Mouse (Mus musculus) subcutaneous adipose tissue, adult 2 months (tissue): Measurements from ENCODE around the gene Ubqln2. TPM values are rescaled to one million over a fixed set of nuclear protein-coding genes. Genes with fewer than 3 reads are reported as not detected.

Experiments
- polyA plus RNA-seq: library from polyadenylated mRNA; depleted of rRNA; stranded (reverse); fragments of >200 nt; gene quantifications from 2 replicates; pipeline ENCODE4 v1.2.3, GENCODE M21; 2012; ENCODE audit warnings: low replicate concordance; rRNA removed

Gene Ubqln2
- 31.7 and 44.1 TPM in 2 replicates for polyA plus RNA-seq

GRCm38 (mm10) chrX:153497688-153498516, at the start of gene Ubqln2:
TSS of gene Ubqln2 (plus strand) at chrX:153498227.

Other genes with a start within 250 kb of the Ubqln2 start
- gene Cypt3, start 60.4 kb downstream of the Ubqln2 start, polyA plus RNA-seq = not detected in 2 replicates
- gene Kctd12b, start 198.2 kb downstream of the Ubqln2 start, polyA plus RNA-seq = 7.3 and 12.8 TPM in 2 replicates
- 46.1 and 65.9 TPM in 2 replicates for gene Nbdy, start 225.4 kb downstream of the Ubqln2 start, polyA plus RNA-seq